Mouse (Mus musculus) heart, postnatal 10 days (tissue): ENCODE data around the gene Olfr1370. TPM values are rescaled to one million over a fixed set of nuclear protein-coding genes. Genes with fewer than 3 reads are reported as not detected.
A peak's percentile ranks its signal among the peaks of the same experiment; 100 is the strongest.
"Not testable (repeated sequence)": the region's sequence is repeated elsewhere in the genome, so short reads cannot be mapped to it uniquely, and the experiment has no call there.

Source experiments
- DNase-seq, 2 experiments: peaks; one replicate each; pipeline ENCODE4 v3.0.0; 2021
- intact Hi-C: fragments of 180-260 bp; cut with DNase I; formaldehyde crosslinking; loops from one replicate; pipeline ENCODE4 v1.15.1; 2025
- total RNA-seq, 2 experiments: library from RNA; stranded (reverse); gene quantifications; 2 replicates each; pipeline ENCODE4 v1.2.3; 2021

Gene Olfr1370
- not detected for total RNA-seq

GRCm38 (mm10) chr13:21074847-21075246 lies at the start of gene Olfr1370:
Olfr1370 (minus strand) TSS chr13:21074947.
- no peak for DNase-seq
- intact Hi-C loops: no loop called here

GRCm38 (mm10) chr13:21114121-21114520 lies 39.4 kb upstream of the Olfr1370 start:
- DNase-seq: no peak
- intact Hi-C loops: no loop called here

GRCm38 (mm10) chr13:21111183-21111582 lies 36.4 kb upstream of the Olfr1370 start, which contains the start of gene Olfr1369-ps1:
Olfr1369-ps1 (plus strand) TSS chr13:21111483.
- DNase-seq, intact Hi-C loops: not testable (repeated sequence)

GRCm38 (mm10) chr13:21110441-21110840 lies 35.7 kb upstream of the Olfr1370 start:
- intact Hi-C loops: no loop called here
- no peak for DNase-seq

GRCm38 (mm10) chr13:21109759-21110158 lies 35.0 kb upstream of the Olfr1370 start:
- no peak for DNase-seq
- intact Hi-C loops: no loop called here

- intact Hi-C loops: no loop called here
- peak; percentile 4 to 7 for DNase-seq
Measured at GRCm38 (mm10) chr13:21082686-21083085, 7.9 kb upstream of the Olfr1370 start.

- no peak for DNase-seq
- intact Hi-C loops: no loop called here
Measured at GRCm38 (mm10) chr13:21066021-21066420, 8.7 kb downstream of the Olfr1370 start.

- intact Hi-C loops: no loop called here
- DNase-seq: peak; percentile 5 to 7
Measured at GRCm38 (mm10) chr13:21050118-21050517, 24.6 kb downstream of the Olfr1370 start.

GRCm38 (mm10) chr13:21040589-21041199 lies 34.1 kb downstream of the Olfr1370 start:
- intact Hi-C loops: no loop called here
- DNase-seq: no peak

GRCm38 (mm10) chr13:21035981-21036380 lies 38.8 kb downstream of the Olfr1370 start:
- DNase-seq: no peak
- intact Hi-C loops: loop anchor here (1.0 to 2.0 kb wide), 2 partner anchors 725 to 738 kb away; no protein-coding TSS in a partner anchor

GRCm38 (mm10) chr13:21035011-21035410 lies 39.7 kb downstream of the Olfr1370 start:
- peak in 1 of 2 experiments; percentile 5 for DNase-seq
- intact Hi-C loops: loop anchor here (1.0 to 2.0 kb wide), 2 partner anchors 724 to 737 kb away; no protein-coding TSS in a partner anchor

GRCm38 (mm10) chr13:21033176-21033575 lies 41.6 kb downstream of the Olfr1370 start:
- DNase-seq: no peak
- intact Hi-C loops: loop anchor here (2.0 to 5.0 kb wide), 2 partner anchors 94 to 124 kb away; no protein-coding TSS in a partner anchor

- intact Hi-C loops: no loop called here
- no peak for DNase-seq
Measured at GRCm38 (mm10) chr13:21024831-21025230, 49.9 kb downstream of the Olfr1370 start.

Other genes starting within 250 kb of the Olfr1370 start
- gene Olfr1369-ps1, start 36.5 kb upstream of the Olfr1370 start, total RNA-seq: not detected
- gene Olfr263, start 54.7 kb upstream of the Olfr1370 start, total RNA-seq: not detected
- gene Olfr1368, start 70.9 kb upstream of the Olfr1370 start, total RNA-seq: not detected
- gene Trim27, start 104.5 kb upstream of the Olfr1370 start, total RNA-seq: 10 to 100 TPM; 26.9 to 33.6 TPM
- not detected for gene Gpx5, start 217.8 kb upstream of the Olfr1370 start, total RNA-seq
- not detected for gene Gpx6, start 237.2 kb upstream of the Olfr1370 start, total RNA-seq